Mouse (Mus musculus) T-cell, adult 2 months (primary cell): ENCODE results near the gene Mxd1.
A peak's percentile ranks its signal among the peaks of the same experiment; 100 is the strongest.

Experiments used
- DNase-seq: peaks from one replicate; pipeline ENCODE4 v3.0.0; 2022; ENCODE audit warnings: low spot score

The Mxd1 gene

GRCm38 (mm10) chr6:86668580-86669239 lies at the start of gene Mxd1:
Mxd1 (minus strand) TSS chr6:86669161.
- no peak for DNase-seq

- DNase-seq, result no peak
These were observed 39.3 kb upstream of the Mxd1 start for GRCm38 (mm10) chr6:86708072-86708774.

- DNase-seq, result no peak
These were observed 33.6 kb upstream of the Mxd1 start for GRCm38 (mm10) chr6:86702577-86702976.

- DNase-seq, result no peak
These were observed 28.9 kb upstream of the Mxd1 start for GRCm38 (mm10) chr6:86697903-86698302.

- no peak for DNase-seq
These were observed 27.3 kb upstream of the Mxd1 start for GRCm38 (mm10) chr6:86696213-86696612.

GRCm38 (mm10) chr6:86694465-86694864 lies 25.5 kb upstream of the Mxd1 start:
- peak; percentile 66 for DNase-seq

- DNase-seq, result no peak
These were observed 20.7 kb upstream of the Mxd1 start for GRCm38 (mm10) chr6:86689671-86690070.

- DNase-seq, result no peak
These were observed 18.0 kb upstream of the Mxd1 start for GRCm38 (mm10) chr6:86686971-86687370.

GRCm38 (mm10) chr6:86684655-86685011 lies 15.7 kb upstream of the Mxd1 start:
- no peak for DNase-seq

- peak; percentile 92 for DNase-seq
These were observed 15.1 kb upstream of the Mxd1 start, which contains the start of gene Snrnp27 for GRCm38 (mm10) chr6:86683872-86684654. Snrnp27 (minus strand) TSS chr6:86684522.

- DNase-seq, result no peak
These were observed 12.3 kb upstream of the Mxd1 start for GRCm38 (mm10) chr6:86681289-86681688.

GRCm38 (mm10) chr6:86678341-86678740 lies 9.4 kb upstream of the Mxd1 start:
- DNase-seq, result no peak

- DNase-seq, result peak; percentile 69
These were observed 1.9 kb upstream of the Mxd1 start for GRCm38 (mm10) chr6:86670873-86671272.

- DNase-seq, result peak; percentile 100
These were observed 323 bp upstream of the Mxd1 start for GRCm38 (mm10) chr6:86669240-86669727.

- no peak for DNase-seq
These were observed 1.9 kb downstream of the Mxd1 start for GRCm38 (mm10) chr6:86667061-86667460.

GRCm38 (mm10) chr6:86665560-86666307 lies 3.2 kb downstream of the Mxd1 start:
- DNase-seq, result no peak

- DNase-seq, result no peak
These were observed 3.9 kb downstream of the Mxd1 start for GRCm38 (mm10) chr6:86665076-86665475.

GRCm38 (mm10) chr6:86660161-86660877 lies 8.6 kb downstream of the Mxd1 start:
- no peak for DNase-seq

GRCm38 (mm10) chr6:86658501-86658900 lies 10.5 kb downstream of the Mxd1 start:
- DNase-seq, result no peak

GRCm38 (mm10) chr6:86654270-86654916 lies 14.6 kb downstream of the Mxd1 start:
- no peak for DNase-seq

- no peak for DNase-seq
These were observed 15.9 kb downstream of the Mxd1 start for GRCm38 (mm10) chr6:86653026-86653425.
